Mouse (Mus musculus): Measurements from ENCODE around the gene Prnp. TPM values are rescaled to one million over a fixed set of nuclear protein-coding genes. Genes with fewer than 3 reads are reported as not detected.

Prnp gene
- polyA plus RNA-seq (2011; ENCODE audit: insufficient read length, low read depth, missing spikeins), result 207 and 213 TPM in 2 replicates

DNA sequence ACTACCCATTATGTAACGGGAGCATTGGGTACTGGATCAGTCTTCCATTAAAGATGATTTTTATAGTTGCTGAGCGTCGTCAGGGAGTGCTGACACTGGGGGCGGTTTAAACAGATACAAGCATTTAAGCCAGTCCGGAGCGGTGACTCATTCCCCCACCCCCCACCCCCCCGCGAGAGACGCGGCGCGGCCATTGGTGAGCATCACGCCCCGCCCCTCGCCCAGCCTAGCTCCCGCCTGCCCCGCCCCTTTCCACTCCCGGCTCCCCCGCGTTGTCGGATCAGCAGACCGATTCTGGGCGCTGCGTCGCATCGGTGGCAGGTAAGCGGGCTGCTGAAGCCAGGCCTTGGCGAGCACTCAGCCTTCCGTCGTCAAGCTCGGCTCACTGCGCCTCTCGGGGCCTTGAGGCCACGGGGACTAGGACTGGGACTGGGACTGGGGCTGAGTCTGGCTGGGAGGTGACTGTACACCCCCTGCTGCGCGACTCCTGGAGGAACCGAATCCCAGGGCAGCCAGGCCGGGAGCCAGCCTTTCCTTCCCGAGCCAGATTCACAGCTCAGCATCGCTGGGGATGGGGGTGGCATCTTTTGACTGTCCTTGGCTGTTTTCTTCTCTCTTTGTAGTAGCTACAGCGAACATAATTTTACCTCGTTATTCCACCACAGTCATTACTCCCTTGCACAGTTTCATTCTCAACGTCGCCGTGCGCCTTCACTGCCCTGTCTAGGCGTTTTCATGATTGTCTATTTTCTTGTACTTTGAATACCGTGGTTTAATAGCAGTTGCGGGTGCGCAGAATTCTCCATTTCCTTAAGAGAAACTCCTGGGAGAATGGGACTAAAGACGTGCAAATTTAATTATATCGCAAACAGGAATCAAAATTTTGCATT, at the start of gene Prnp, which contains the start of gene Prn:
Gene Prnp, plus strand, starts transcription at position 246 of the 890 bp plus-strand sequence.
Gene Prn, plus strand, starts transcription at position 275 of the 890 bp plus-strand sequence.
- TF ChIP-seq CTCF (IDR thresholded peaks at IDR 0.05; ENCODE audit: borderline replicate concordance, insufficient read depth, low read length), result no peak
- peak; percentile 98 for TF ChIP-seq POLR2A (IDR thresholded peaks at IDR 0.05; ENCODE audit: low read depth, low read length)
- H3K4me3 ChIP-seq (ENCODE audit: insufficient read depth, low read length), result peak within 1 kb of the TSS; percentile 77
- peaks cover 8% of the 10 kb centered on the region for H3K4me1 ChIP-seq (ENCODE audit: control insufficient read depth, insufficient read depth, low read length)
- peak within 1 kb of the TSS; percentile 74 for H3K27ac ChIP-seq (ENCODE audit: insufficient read depth, low read length)

DNA sequence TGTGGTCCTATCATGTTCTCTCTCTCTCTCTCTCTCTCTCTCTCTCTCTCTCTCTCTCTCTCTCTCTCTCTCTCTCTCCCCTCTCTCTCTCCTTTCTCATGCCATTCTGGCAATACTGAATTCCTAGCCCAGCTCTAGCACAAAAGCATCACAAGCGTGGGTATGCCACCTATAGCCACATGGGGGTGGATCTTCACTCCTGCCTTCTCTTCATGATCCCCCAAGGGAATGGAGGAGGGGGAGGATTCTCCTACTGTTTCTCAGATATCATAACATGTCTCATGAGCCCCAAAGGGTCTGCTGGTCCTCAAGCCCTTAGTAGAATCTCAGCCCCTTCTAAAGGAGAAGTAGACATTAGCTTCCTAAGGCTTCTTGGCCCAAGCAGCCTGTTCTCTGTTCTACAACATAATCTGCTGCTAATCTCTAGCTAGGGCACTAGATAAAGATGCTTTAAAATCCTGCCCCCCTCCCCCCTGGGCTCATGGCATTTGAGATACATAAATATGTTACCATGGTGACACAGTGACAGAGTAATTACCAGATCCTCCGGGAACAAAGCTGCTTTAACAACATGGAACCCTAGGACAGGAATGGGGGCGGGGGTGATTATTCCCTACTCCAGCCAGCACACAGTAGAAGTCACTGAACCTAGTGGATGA, 47.0 kb upstream of the Prnp start:
- H3K4me1 ChIP-seq (ENCODE audit: control insufficient read depth, insufficient read depth, low read length), result no peaks in the 10 kb centered on the region

DNA sequence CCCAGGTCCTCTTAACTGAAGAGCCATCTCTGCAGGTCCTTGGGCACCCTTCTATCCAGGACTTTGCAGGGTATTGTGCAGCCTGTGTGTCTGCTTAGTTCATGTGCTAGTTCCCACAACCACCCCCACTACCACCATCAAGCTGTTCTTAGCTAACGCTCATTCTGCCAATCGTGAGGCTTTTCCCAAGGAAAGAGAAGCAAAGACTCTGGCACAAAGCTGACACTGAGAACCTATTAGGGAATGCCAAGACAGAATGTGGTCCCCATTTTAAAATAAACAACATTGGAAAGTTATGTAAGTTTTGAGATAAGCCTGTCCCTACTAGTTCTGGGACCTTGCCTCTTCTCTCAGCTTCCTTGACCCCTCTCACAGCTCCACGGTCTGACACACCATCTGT, 46.3 kb upstream of the Prnp start:
- no peak overlapping the region for H3K4me3 ChIP-seq (ENCODE audit: insufficient read depth, low read length)
- no peaks in the 10 kb centered on the region for H3K4me1 ChIP-seq (ENCODE audit: control insufficient read depth, insufficient read depth, low read length)
- TF ChIP-seq POLR2A (IDR thresholded peaks at IDR 0.05; ENCODE audit: low read depth, low read length) (no peak), CTCF (IDR thresholded peaks at IDR 0.05; ENCODE audit: borderline replicate concordance, insufficient read depth, low read length) (no peak)
- H3K27ac ChIP-seq (ENCODE audit: insufficient read depth, low read length), result no peak overlapping the region

More for the DNA sequence above, 47.0 kb upstream of the Prnp start:
- no peak overlapping the region for H3K27ac ChIP-seq (ENCODE audit: insufficient read depth, low read length)
- TF ChIP-seq CTCF (IDR thresholded peaks at IDR 0.05; ENCODE audit: borderline replicate concordance, insufficient read depth, low read length), result no peak
- TF ChIP-seq POLR2A (IDR thresholded peaks at IDR 0.05; ENCODE audit: low read depth, low read length), result no peak
- no peak overlapping the region for H3K4me3 ChIP-seq (ENCODE audit: insufficient read depth, low read length)

DNA sequence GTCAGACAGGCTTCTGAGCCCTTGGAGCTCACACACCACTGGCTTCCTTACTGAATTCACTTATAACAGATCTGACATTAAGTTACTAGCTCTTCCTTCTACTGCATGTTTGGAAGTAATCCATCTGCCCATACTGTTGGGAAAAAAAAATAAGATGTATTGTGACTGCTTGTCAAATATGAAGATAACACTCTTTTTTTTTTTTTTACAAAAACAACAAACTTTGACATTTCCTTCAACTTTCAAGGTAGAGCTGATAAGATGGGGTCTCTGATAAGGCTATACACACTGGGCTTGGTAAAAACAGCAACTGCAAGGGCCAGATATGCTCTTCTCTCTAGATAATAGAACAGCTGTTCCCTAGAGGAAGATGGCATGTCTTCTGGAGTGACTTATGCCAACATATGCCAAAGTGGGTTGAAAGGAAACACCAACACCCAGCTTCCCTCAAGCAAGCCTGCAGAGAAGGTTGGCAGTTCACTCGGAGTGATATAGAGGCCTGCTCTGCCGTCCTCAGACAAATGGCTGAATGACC, 45.4 kb upstream of the Prnp start:
- no peak for TF ChIP-seq POLR2A (IDR thresholded peaks at IDR 0.05; ENCODE audit: low read depth, low read length)
- no peak for TF ChIP-seq CTCF (IDR thresholded peaks at IDR 0.05; ENCODE audit: borderline replicate concordance, insufficient read depth, low read length)
- no peaks in the 10 kb centered on the region for H3K4me1 ChIP-seq (ENCODE audit: control insufficient read depth, insufficient read depth, low read length)
- no peak overlapping the region for H3K27ac ChIP-seq (ENCODE audit: insufficient read depth, low read length)
- no peak overlapping the region for H3K4me3 ChIP-seq (ENCODE audit: insufficient read depth, low read length)

DNA sequence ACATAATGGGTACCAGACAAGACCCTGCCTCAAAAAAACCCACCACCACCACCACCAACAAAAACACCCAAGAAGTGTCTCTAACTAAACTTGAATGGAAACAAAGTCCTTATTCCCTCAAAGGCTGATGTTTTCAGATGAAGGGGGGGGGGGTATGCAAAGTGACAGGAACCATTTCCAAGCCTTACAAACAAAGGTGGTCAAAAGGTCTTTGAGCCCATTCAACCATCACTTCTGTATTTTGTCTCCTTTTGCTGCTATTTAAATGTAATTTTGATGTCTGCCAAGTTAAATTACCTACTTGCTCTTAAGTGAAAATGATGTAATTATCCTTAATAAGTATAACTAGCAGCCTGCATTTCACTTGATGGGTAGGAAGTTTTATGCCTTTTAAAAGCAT, 43.1 kb upstream of the Prnp start:
- TF ChIP-seq POLR2A (IDR thresholded peaks at IDR 0.05; ENCODE audit: low read depth, low read length), result no peak
- TF ChIP-seq CTCF (IDR thresholded peaks at IDR 0.05; ENCODE audit: borderline replicate concordance, insufficient read depth, low read length), result no peak
- no peak overlapping the region for H3K4me3 ChIP-seq (ENCODE audit: insufficient read depth, low read length)
- no peak overlapping the region for H3K27ac ChIP-seq (ENCODE audit: insufficient read depth, low read length)
- H3K4me1 ChIP-seq (ENCODE audit: control insufficient read depth, insufficient read depth, low read length), result no peaks in the 10 kb centered on the region

DNA sequence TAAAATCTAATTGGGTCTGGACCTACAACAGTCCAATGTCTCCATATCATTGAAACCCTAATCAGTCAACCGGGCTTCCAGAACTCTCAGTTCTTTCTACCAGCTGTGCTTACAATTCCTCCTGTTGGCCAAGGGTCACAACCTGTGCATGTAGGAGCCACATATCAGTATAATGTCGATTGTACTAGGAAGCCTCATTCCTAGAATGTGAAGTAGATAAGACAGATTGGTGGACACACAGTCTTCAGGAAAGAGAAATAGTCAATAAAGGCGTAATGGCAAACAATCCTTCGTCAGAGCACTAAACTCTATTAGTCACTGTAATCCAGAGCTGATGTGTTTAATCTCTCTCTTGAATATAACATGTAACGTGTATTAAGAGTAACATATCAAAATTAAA, 40.7 kb upstream of the Prnp start:
- Histone ChIP-seq H3K4me3 (ENCODE audit: insufficient read depth, low read length) (no peak overlapping the region), H3K27ac (ENCODE audit: insufficient read depth, low read length) (no peak overlapping the region), H3K4me1 (ENCODE audit: control insufficient read depth, insufficient read depth, low read length) (no peaks in the 10 kb centered on the region)
- TF ChIP-seq CTCF (IDR thresholded peaks at IDR 0.05; ENCODE audit: borderline replicate concordance, insufficient read depth, low read length), result no peak
- TF ChIP-seq POLR2A (IDR thresholded peaks at IDR 0.05; ENCODE audit: low read depth, low read length), result no peak

DNA sequence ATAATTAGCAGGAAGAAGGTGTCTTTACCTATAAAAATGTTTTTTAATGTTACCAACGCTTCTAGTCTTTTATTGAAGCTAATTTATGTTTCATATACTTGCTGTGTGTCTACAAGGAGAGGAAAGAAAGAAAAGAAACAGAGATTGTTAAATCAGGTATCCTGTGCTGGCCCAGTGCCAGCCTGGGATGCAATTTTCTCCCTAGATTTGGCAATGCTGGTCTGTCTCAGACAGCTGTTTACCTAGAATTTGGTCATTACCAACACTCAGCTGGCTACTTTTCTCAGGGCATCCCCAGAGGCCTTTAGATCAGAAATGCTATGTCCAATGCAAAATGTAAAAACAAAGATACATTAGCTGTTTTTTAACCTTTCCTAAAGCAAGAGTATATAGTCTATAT, 36.4 kb upstream of the Prnp start:
- H3K27ac ChIP-seq (ENCODE audit: insufficient read depth, low read length), result no peak overlapping the region
- TF ChIP-seq CTCF (IDR thresholded peaks at IDR 0.05; ENCODE audit: borderline replicate concordance, insufficient read depth, low read length), result no peak
- TF ChIP-seq POLR2A (IDR thresholded peaks at IDR 0.05; ENCODE audit: low read depth, low read length), result no peak
- H3K4me1 ChIP-seq (ENCODE audit: control insufficient read depth, insufficient read depth, low read length), result peaks cover 3% of the 10 kb centered on the region; the same call in 1 of the 2 replicates
- H3K4me3 ChIP-seq (ENCODE audit: insufficient read depth, low read length), result no peak overlapping the region

DNA sequence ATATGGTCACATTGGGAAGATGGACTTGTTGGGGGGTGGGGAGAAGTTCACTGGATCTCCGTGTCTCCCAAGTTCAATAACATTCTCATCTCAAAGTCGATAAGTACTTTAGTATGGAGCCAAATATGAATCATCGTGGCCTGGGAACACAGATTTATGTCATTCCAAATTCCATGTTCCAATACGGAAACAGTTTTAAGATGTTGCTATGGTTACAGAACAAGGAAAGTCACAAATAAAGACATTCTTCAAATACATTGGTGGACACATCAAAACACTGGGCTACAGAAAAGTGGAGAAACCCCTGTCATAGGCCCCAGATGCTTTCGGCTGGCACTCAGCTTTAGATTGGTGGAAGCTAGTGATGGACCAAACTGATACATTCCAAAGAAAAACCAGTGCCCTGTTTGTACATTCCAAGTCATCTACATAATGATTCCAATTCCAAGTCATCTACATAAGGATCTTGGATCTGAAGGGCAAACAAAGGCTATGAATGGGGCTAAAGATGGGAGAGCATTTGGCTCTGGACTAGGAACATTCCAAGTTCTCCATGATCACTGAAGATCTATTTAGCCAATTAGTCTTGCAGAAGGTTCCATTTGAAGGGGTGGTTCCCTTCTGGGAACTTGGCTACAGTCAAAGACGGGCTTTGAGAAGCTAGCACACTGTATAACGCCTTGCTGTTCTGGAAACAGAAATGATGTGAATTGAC, 33.0 kb upstream of the Prnp start:
- no peak overlapping the region for H3K4me3 ChIP-seq (ENCODE audit: insufficient read depth, low read length)
- peaks cover 3% of the 10 kb centered on the region; the same call in 1 of the 2 replicates for H3K4me1 ChIP-seq (ENCODE audit: control insufficient read depth, insufficient read depth, low read length)
- H3K27ac ChIP-seq (ENCODE audit: insufficient read depth, low read length), result peak overlapping the region; percentile 21; the same call in 1 of the 2 replicates
- TF ChIP-seq CTCF (IDR thresholded peaks at IDR 0.05; ENCODE audit: borderline replicate concordance, insufficient read depth, low read length), result no peak
- TF ChIP-seq POLR2A (IDR thresholded peaks at IDR 0.05; ENCODE audit: low read depth, low read length), result no peak

DNA sequence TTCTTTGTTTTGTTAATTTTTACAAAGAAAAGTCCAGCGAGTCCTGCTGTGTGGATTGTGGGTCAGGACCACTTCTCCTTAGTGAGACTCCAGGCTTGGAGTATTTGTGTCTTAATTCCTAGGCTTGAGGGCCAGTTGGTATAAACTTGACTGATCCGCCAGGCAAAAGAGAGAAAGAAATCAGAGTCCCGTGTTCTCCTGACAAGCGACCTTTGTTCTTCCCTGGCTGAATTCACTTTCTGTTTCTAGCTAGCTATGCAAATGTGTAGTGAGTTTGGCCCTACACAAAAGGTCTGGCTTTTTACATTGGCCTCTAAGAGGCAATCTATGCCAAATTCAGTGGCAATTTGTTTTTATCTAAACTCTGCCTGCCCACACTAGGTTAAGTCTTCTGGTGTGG, 28.0 kb upstream of the Prnp start:
- H3K4me1 ChIP-seq (ENCODE audit: control insufficient read depth, insufficient read depth, low read length), result peaks cover 3% of the 10 kb centered on the region; the same call in 1 of the 2 replicates
- H3K4me3 ChIP-seq (ENCODE audit: insufficient read depth, low read length), result no peak overlapping the region
- TF ChIP-seq CTCF (IDR thresholded peaks at IDR 0.05; ENCODE audit: borderline replicate concordance, insufficient read depth, low read length), result no peak
- no peak for TF ChIP-seq POLR2A (IDR thresholded peaks at IDR 0.05; ENCODE audit: low read depth, low read length)
- H3K27ac ChIP-seq (ENCODE audit: insufficient read depth, low read length), result no peak overlapping the region

Measured in embryonic fibroblast, embryonic 13.5 days (primary cell).